Mouse (Mus musculus) lung, adult 2 months (tissue): ENCODE measurements around the gene Akap9. TPM values are rescaled to one million over a fixed set of nuclear protein-coding genes. Genes with fewer than 3 reads are reported as not detected.
"Not testable (repeated sequence)": the region's sequence is repeated elsewhere in the genome, so short reads cannot be mapped to it uniquely, and the experiment has no call there.

ENCODE experiments used
- DNase-seq: peaks from one replicate; pipeline ENCODE4 v3.0.0; 2022
- H3K4me1 ChIP-seq: fragments of 200-500 bp; 2 replicates; pipeline ENCODE4 v1.6.1; 2011; ENCODE audit warnings: low read length; ENCODE audit not compliant: control insufficient read depth, insufficient read depth
- H3K4me3 ChIP-seq: fragments of 200-500 bp; replicated peaks from 2 replicates; pipeline ENCODE3; 2011; ENCODE audit warnings: low read depth, mild to moderate bottlenecking, control low read depth, low read length; ENCODE audit errors: extremely low read depth
- CTCF ChIP-seq: fragments of 200-500 bp; IDR thresholded peaks from 2 replicates; pipeline ENCODE4 v1.5.1; 2011; ENCODE audit warnings: mild to moderate bottlenecking, low read length, control low read depth; ENCODE audit not compliant: insufficient read depth
- POLR2A ChIP-seq: fragments of 200-500 bp; IDR thresholded peaks from 2 replicates; pipeline ENCODE4 v1.6.1; 2011; ENCODE audit warnings: low read depth, mild to moderate bottlenecking, control low read depth, low read length, borderline replicate concordance; ENCODE audit errors: extremely low read depth
- WGBS: fragments of 180-500 bp; shearing (Covaris S2); methylation state at CpG from one replicate; pipeline ENCODE4 v1.1.7; 2018; 5-methylcytosine and 5-hydroxymethylcytosine counted together
- polyA plus RNA-seq: library from polyadenylated mRNA; depleted of rRNA; stranded (reverse); fragments of >200 nt; gene quantifications from 2 replicates; pipeline ENCODE4 v1.2.3, GENCODE M21; 2012

Gene Akap9
- polyA plus RNA-seq, 1 experiment, result 6.9 TPM

- DNase-seq, result no peak
- TF ChIP-seq CTCF (no peak), POLR2A (no peak)
- 91% methylated on average over 3 of the region's 3 CpGs for WGBS
- Histone ChIP-seq H3K4me1 (peaks cover 11% of the 10 kb centered on the region), H3K4me3 (no peak overlapping the region)
Observed at GRCm38 (mm10) chr5:3931636-3932035, 3.8 kb downstream of the Akap9 start.

- Histone ChIP-seq H3K4me3 (no peak overlapping the region), H3K4me1 (peaks cover 13% of the 10 kb centered on the region)
- no peak for DNase-seq
- TF ChIP-seq POLR2A (no peak), CTCF (no peak)
- 92% methylated on average over 3 of the region's 3 CpGs for WGBS
Observed at GRCm38 (mm10) chr5:3933551-3933950, 5.7 kb downstream of the Akap9 start.

GRCm38 (mm10) chr5:3935266-3935665 lies 7.4 kb downstream of the Akap9 start:
- WGBS, result 64% methylated on average over 5 of the region's 5 CpGs
- H3K4me3 ChIP-seq, result no peak overlapping the region
- peaks cover 8% of the 10 kb centered on the region; the same call in 1 of the 2 replicates for H3K4me1 ChIP-seq
- no peak for TF ChIP-seq CTCF
- TF ChIP-seq POLR2A, result no peak
- no peak for DNase-seq

GRCm38 (mm10) chr5:3935778-3936554 lies 8.1 kb downstream of the Akap9 start:
- Histone ChIP-seq H3K4me1 (peaks cover 8% of the 10 kb centered on the region; the same call in 1 of the 2 replicates), H3K4me3 (no peak overlapping the region)
- no peak for DNase-seq
- WGBS, result 68% methylated on average over 8 of the region's 8 CpGs
- no peak for TF ChIP-seq POLR2A
- no peak for TF ChIP-seq CTCF

GRCm38 (mm10) chr5:3938905-3939304 lies 11.1 kb downstream of the Akap9 start:
- TF ChIP-seq CTCF (no peak), POLR2A (no peak)
- H3K4me3 ChIP-seq, result no peak overlapping the region
- H3K4me1 ChIP-seq, result peaks cover 8% of the 10 kb centered on the region; the same call in 1 of the 2 replicates
- 81% methylated on average over 3 of the region's 3 CpGs for WGBS
- DNase-seq, result no peak

- 90% methylated on average over 5 of the region's 5 CpGs for WGBS
- no peak for TF ChIP-seq POLR2A
- no peak for TF ChIP-seq CTCF
- H3K4me1 ChIP-seq, result peaks cover 8% of the 10 kb centered on the region; the same call in 1 of the 2 replicates
- DNase-seq, result no peak
- no peak overlapping the region for H3K4me3 ChIP-seq
Observed at GRCm38 (mm10) chr5:3939335-3939734, 11.5 kb downstream of the Akap9 start.

- no peak for DNase-seq
- TF ChIP-seq POLR2A (no peak), CTCF (no peak)
- Histone ChIP-seq H3K4me3 (no peak overlapping the region), H3K4me1 (peaks cover 6% of the 10 kb centered on the region; the same call in 1 of the 2 replicates)
- 89% methylated on average over 2 of the region's 2 CpGs for WGBS
Observed at GRCm38 (mm10) chr5:3941240-3941639, 13.4 kb downstream of the Akap9 start.

GRCm38 (mm10) chr5:3943169-3943568 lies 15.3 kb downstream of the Akap9 start:
- H3K4me3 ChIP-seq, DNase-seq, H3K4me1 ChIP-seq: not testable (repeated sequence)
- 83% methylated on average over 4 of the region's 4 CpGs for WGBS

GRCm38 (mm10) chr5:3952498-3952897 lies 24.6 kb downstream of the Akap9 start:
- Histone ChIP-seq H3K4me3 (no peak overlapping the region), H3K4me1 (no peaks in the 10 kb centered on the region)
- TF ChIP-seq CTCF, result no peak
- TF ChIP-seq POLR2A, result no peak
- no peak for DNase-seq
- 91% methylated on average over 6 of the region's 6 CpGs for WGBS

- TF ChIP-seq POLR2A, result no peak
- TF ChIP-seq CTCF, result no peak
- Histone ChIP-seq H3K4me1 (no peaks in the 10 kb centered on the region), H3K4me3 (no peak overlapping the region)
- no peak for DNase-seq
- 82% methylated on average over 1 of the region's 1 CpGs for WGBS
Observed at GRCm38 (mm10) chr5:3954541-3954940, 26.7 kb downstream of the Akap9 start.
